ENCODE assay signal across 13 mouse cellular contexts in the genomic region with DNA sequence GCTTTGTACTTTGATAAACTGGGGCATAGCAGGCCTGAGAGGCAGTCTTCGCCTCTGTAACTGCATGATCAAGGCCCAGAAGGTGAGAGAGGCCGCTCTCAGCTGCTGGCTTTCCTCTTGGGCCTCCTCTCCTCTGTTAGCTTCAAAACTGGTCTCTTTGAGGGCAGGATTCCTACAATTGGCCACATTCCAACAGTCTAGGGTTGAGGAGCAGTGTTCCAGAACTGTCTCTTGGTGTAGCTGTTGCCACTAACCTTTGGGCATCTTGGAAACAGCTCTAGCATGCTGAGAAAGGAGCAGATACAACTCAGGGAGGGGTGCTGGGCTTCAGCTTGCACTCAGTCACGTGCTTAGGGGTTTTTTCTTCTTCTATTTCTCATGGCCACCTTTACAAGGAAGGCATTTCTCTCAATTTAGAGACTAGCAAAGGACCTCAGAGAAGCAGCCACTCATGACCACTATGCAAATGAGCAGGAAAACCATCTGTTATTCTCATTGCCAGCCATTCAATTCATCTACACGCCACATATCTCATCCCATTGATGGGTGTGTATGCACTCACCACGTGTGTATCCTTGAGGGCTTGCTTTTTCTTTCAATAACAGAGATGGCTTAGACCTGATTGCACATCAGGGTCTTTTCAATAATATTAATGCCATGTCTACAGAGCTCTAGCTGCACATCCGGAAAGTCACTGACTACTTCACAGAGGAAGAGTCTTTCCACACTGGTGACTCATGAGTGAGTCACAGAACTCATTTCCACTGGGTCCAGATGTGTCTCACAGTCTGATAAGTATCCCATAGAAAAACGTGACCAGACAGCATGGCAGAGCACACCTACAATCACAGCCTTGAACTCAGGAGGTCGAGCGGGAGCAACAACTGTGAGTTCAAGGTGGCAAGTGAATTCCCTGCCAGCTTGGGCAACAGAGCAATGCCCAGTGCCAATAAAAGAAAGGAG.
DNase-seq lines count a peak whose midpoint lies in the region; ATAC-seq and TF ChIP-seq lines count a peak whose summit lies in the region.
"Had no signal": no experiment of that assay in that cellular context is flagged by ENCODE, and none has a peak within 500 bp of the region (broad histone marks: within the 10 kb centered on the region; RNA-seq: fewer than 3 reads in every experiment).

No protein-coding gene starts in this region.

- H3K79me2 ChIP-seq in MEL (ENCODE audit: control insufficient read depth, insufficient read depth, low read length, poor library complexity): no peaks in the 10 kb centered on the region

- no peak overlapping the region for H3K9ac ChIP-seq in forebrain, embryonic 14.5 days (ENCODE audit: low read length)
- H3K9ac ChIP-seq in forebrain, embryonic 16.5 days (replicated peaks; ENCODE audit: low read depth, low read length): no peak overlapping the region
- H3K9ac ChIP-seq in midbrain, postnatal 0 days (replicated peaks; ENCODE audit: low read length, poor library complexity, severe bottlenecking): no peak overlapping the region
- no peak overlapping the region for H3K9ac ChIP-seq in midbrain, embryonic 16.5 days (ENCODE audit: low read depth, low read length)
- H3K9ac ChIP-seq in MEL (ENCODE audit: control insufficient read depth, low read depth, low read length, poor library complexity, severe bottlenecking): no peak overlapping the region
- H3K9ac ChIP-seq: limb, embryonic 15.5 days had no signal

- TF ChIP-seq CTCF in midbrain, postnatal 0 days (IDR thresholded peaks at IDR 0.05): no peak
- TF ChIP-seq CTCF in MEL (IDR thresholded peaks at IDR 0.05 in 2 of 3, conservative IDR thresholded peaks at IDR 0.05 in 1 of 3; ENCODE audit: control insufficient read depth in 1 of 3, insufficient read depth in 1 of 3, low read depth in 2 of 3, low read length in 3 of 3, poor library complexity in 1 of 3, severe bottlenecking in 1 of 3): no peak

- ATAC-seq in forebrain, embryonic 14.5 days: peak; percentile 38; the same call in 1 of the 2 replicates
- ATAC-seq in forebrain, embryonic 16.5 days: no peak
- no peak for ATAC-seq in midbrain, postnatal 0 days (ENCODE audit: low FRiP score)
- ATAC-seq in midbrain, embryonic 16.5 days: no peak
- no peak for ATAC-seq in CD4-positive, CD25-positive, alpha-beta regulatory T cell, adult 4 months
- ATAC-seq: inflammation-experienced regulatory T-cells, adult 6 months had no signal

- DNase-seq in forebrain, embryonic 14.5 days (ENCODE audit: low spot score): no peak
- peak; percentile 30 for DNase-seq in midbrain, postnatal 0 days (ENCODE audit: low spot score)
- no peak for DNase-seq in MEL (ENCODE audit: low read depth, low spot score)
- DNase-seq in splenic B cell, adult 2 months (ENCODE audit: low read depth, low spot score): peak; percentile 22
- DNase-seq: heart, postnatal 14 days; lung, adult 2 months had no signal

- no peaks in the 10 kb centered on the region for H3K27me3 ChIP-seq in forebrain, embryonic 14.5 days (replicated peaks; ENCODE audit: control insufficient read depth, insufficient read depth, low read length)
- H3K27me3 ChIP-seq in forebrain, embryonic 16.5 days (replicated peaks; ENCODE audit: control insufficient read depth, insufficient read depth, low read length): no peaks in the 10 kb centered on the region
- H3K27me3 ChIP-seq in midbrain, postnatal 0 days (ENCODE audit: insufficient read depth, low read length): no peaks in the 10 kb centered on the region
- H3K27me3 ChIP-seq in midbrain, embryonic 16.5 days (ENCODE audit: control insufficient read depth, insufficient read depth, low read depth, low read length): no peaks in the 10 kb centered on the region
- peaks cover 3 to 9% of the 10 kb centered on the region in 2 experiments for H3K27me3 ChIP-seq in MEL (ENCODE audit: control insufficient read depth in 1 of 2, insufficient read depth in 2 of 2, low read length in 2 of 2)
- H3K27me3 ChIP-seq in splenic B cell, adult 2 months (ENCODE audit: control insufficient read depth, insufficient read depth, low read length, poor library complexity, severe bottlenecking): no peaks in the 10 kb centered on the region
- H3K27me3 ChIP-seq: megakaryocyte, embryonic 14.5 days had no signal

- WGBS in forebrain, embryonic 14.5 days: 79% methylated on average over 9 of the region's 9 CpGs
- 76% methylated on average over 9 of the region's 9 CpGs for WGBS in forebrain, embryonic 16.5 days
- WGBS in midbrain, postnatal 0 days: 78% methylated on average over 9 of the region's 9 CpGs
- WGBS in midbrain, embryonic 16.5 days: 80% methylated on average over 9 of the region's 9 CpGs

- H3K4me3 ChIP-seq in forebrain, embryonic 14.5 days (ENCODE audit: low read depth, low read length): no peak overlapping the region
- H3K4me3 ChIP-seq in forebrain, embryonic 16.5 days (replicated peaks; ENCODE audit: low read length): no peak overlapping the region
- H3K4me3 ChIP-seq in midbrain, postnatal 0 days (ENCODE audit: low read depth, low read length): no peak overlapping the region
- no peak overlapping the region for H3K4me3 ChIP-seq in midbrain, embryonic 16.5 days (ENCODE audit: low read depth, low read length)
- H3K4me3 ChIP-seq in MEL (ENCODE audit: control insufficient read depth in 1 of 2, insufficient read depth in 1 of 2, low read depth in 2 of 2, low read length in 2 of 2): no peak overlapping the region
- H3K4me3 ChIP-seq: layer of hippocampus, adult 2 months; limb, embryonic 15.5 days; megakaryocyte, embryonic 14.5 days had no signal

- peaks cover 21% of the 10 kb centered on the region for H3K4me1 ChIP-seq in forebrain, embryonic 14.5 days (ENCODE audit: control insufficient read depth, insufficient read depth, low read length)
- peaks cover 15% of the 10 kb centered on the region for H3K4me1 ChIP-seq in forebrain, embryonic 16.5 days (replicated peaks; ENCODE audit: control insufficient read depth, insufficient read depth, low read length)
- H3K4me1 ChIP-seq in midbrain, postnatal 0 days (ENCODE audit: insufficient read depth, low read length): no peaks in the 10 kb centered on the region; the same call in 1 of the 2 replicates
- H3K4me1 ChIP-seq in midbrain, embryonic 16.5 days (ENCODE audit: control insufficient read depth, insufficient read depth, low read length): peaks cover 10% of the 10 kb centered on the region; the same call in 1 of the 2 replicates
- H3K4me1 ChIP-seq in MEL (ENCODE audit: control insufficient read depth in 1 of 2, insufficient read depth in 2 of 2, low read length in 2 of 2): no peaks in the 10 kb centered on the region
- H3K4me1 ChIP-seq: limb, embryonic 15.5 days; megakaryocyte, embryonic 14.5 days had no signal

- H3K9me3 ChIP-seq in forebrain, embryonic 14.5 days (replicated peaks; ENCODE audit: control insufficient read depth, low read length): no peaks in the 10 kb centered on the region
- no peaks in the 10 kb centered on the region for H3K9me3 ChIP-seq in forebrain, embryonic 16.5 days (ENCODE audit: control insufficient read depth, low read length)
- no peaks in the 10 kb centered on the region for H3K9me3 ChIP-seq in midbrain, postnatal 0 days (ENCODE audit: low read length)
- H3K9me3 ChIP-seq in midbrain, embryonic 16.5 days (replicated peaks; ENCODE audit: control insufficient read depth, low read length, poor library complexity, severe bottlenecking): no peaks in the 10 kb centered on the region
- H3K9me3 ChIP-seq in MEL (replicated peaks; ENCODE audit: insufficient read depth, low read length): no peaks in the 10 kb centered on the region
- H3K9me3 ChIP-seq: limb, embryonic 15.5 days; megakaryocyte, embryonic 14.5 days had no signal

- H3K36me3 ChIP-seq in forebrain, embryonic 14.5 days (ENCODE audit: control insufficient read depth, insufficient read depth, low read length): no peaks in the 10 kb centered on the region
- no peaks in the 10 kb centered on the region for H3K36me3 ChIP-seq in forebrain, embryonic 16.5 days (ENCODE audit: control insufficient read depth, insufficient read depth)
- no peaks in the 10 kb centered on the region for H3K36me3 ChIP-seq in midbrain, postnatal 0 days (ENCODE audit: insufficient read depth, low read length)
- no peaks in the 10 kb centered on the region for H3K36me3 ChIP-seq in midbrain, embryonic 16.5 days (ENCODE audit: control insufficient read depth, insufficient read depth, low read length)
- H3K36me3 ChIP-seq in MEL (ENCODE audit: control insufficient read depth in 1 of 2, insufficient read depth in 2 of 2, low read length in 2 of 2): no peaks in the 10 kb centered on the region
- H3K36me3 ChIP-seq in splenic B cell, adult 2 months (ENCODE audit: control insufficient read depth, insufficient read depth, low read length, poor library complexity, severe bottlenecking): no peaks in the 10 kb centered on the region
- H3K36me3 ChIP-seq: limb, embryonic 15.5 days had no signal

- no peak overlapping the region for H3K27ac ChIP-seq in forebrain, embryonic 14.5 days (ENCODE audit: low read depth, low read length)
- H3K27ac ChIP-seq in forebrain, embryonic 16.5 days (ENCODE audit: low read length): no peak overlapping the region
- H3K27ac ChIP-seq in midbrain, postnatal 0 days (ENCODE audit: low read depth, low read length): no peak overlapping the region
- no peak overlapping the region for H3K27ac ChIP-seq in midbrain, embryonic 16.5 days (ENCODE audit: low read length)
- no peak overlapping the region for H3K27ac ChIP-seq in MEL (ENCODE audit: control insufficient read depth, low read depth, low read length)
- H3K27ac ChIP-seq: layer of hippocampus, adult 2 months; limb, embryonic 15.5 days had no signal

- TF ChIP-seq POLR2A in MEL (IDR thresholded peaks at IDR 0.05; ENCODE audit: control insufficient read depth in 1 of 2, insufficient read depth in 1 of 2, low read depth in 1 of 2, low read length in 2 of 2, poor library complexity in 1 of 2): no peak

- TF ChIP-seq RAD21 in MEL (IDR thresholded peaks at IDR 0.05; ENCODE audit: low read depth, low read length): no peak

- TF ChIP-seq EP300 in MEL (IDR thresholded peaks at IDR 0.05; ENCODE audit: low read depth in 1 of 2, low read length in 2 of 2): no peak

- no peak overlapping the region for H3K4me2 ChIP-seq in forebrain, embryonic 14.5 days (ENCODE audit: low read length)
- H3K4me2 ChIP-seq in forebrain, embryonic 16.5 days (ENCODE audit: low read length): no peak overlapping the region
- no peak overlapping the region for H3K4me2 ChIP-seq in midbrain, postnatal 0 days (ENCODE audit: low read depth, low read length, poor library complexity, severe bottlenecking)
- no peak overlapping the region for H3K4me2 ChIP-seq in midbrain, embryonic 16.5 days (ENCODE audit: low read length)
- H3K4me2 ChIP-seq: limb, embryonic 15.5 days had no signal

TF ChIP-seq in MEL, 35 proteins besides CTCF, POLR2A, EP300 and RAD21:
- TF ChIP-seq BHLHE40 (IDR thresholded peaks at IDR 0.05; ENCODE audit: borderline replicate concordance, low read depth, low read length) (0 out of 2 replicates have a peak, but pooled peaks have one; percentile 18), KAT2A (conservative IDR thresholded peaks at IDR 0.05; ENCODE audit: low read depth, low read length) (no peak)

Comparison
In these comparisons a context has a peak if more than half of its experiments do, and no peak if none do; other contexts are left out.
1. DNase-seq: peak in midbrain, postnatal 0 days (single experiment) and splenic B cell, adult 2 months (single experiment); none in forebrain, embryonic 14.5 days (single experiment) and MEL (single experiment).